Mouse (Mus musculus) cerebellum, adult 2 months (tissue): ENCODE data around the gene Rab1a.

Experiments used
- CTCF ChIP-seq: fragments of 200-500 bp; IDR thresholded peaks from 2 replicates; pipeline ENCODE4 v1.5.1; 2011; ENCODE audit warnings: low read depth, mild to moderate bottlenecking, control low read depth, low read length, moderate library complexity, borderline replicate concordance; ENCODE audit not compliant: insufficient read depth
- POLR2A ChIP-seq: fragments of 200-500 bp; IDR thresholded peaks from 2 replicates; pipeline ENCODE4 v1.6.1; 2011; ENCODE audit warnings: low read length, control low read depth, borderline replicate concordance; ENCODE audit not compliant: insufficient read depth

- TF ChIP-seq CTCF (no peak), POLR2A (no peak)
These were observed 32.3 kb upstream of the Rab1a start for GRCm38 (mm10) chr11:20168972-20169371.
